Mouse (Mus musculus) bone marrow, adult 2 months (tissue): ENCODE results near the gene Serpinb9b.

Experiments used
- CTCF ChIP-seq: fragments of 200-500 bp; IDR thresholded peaks from 2 replicates; pipeline ENCODE4 v1.5.1; 2011; ENCODE audit warnings: low read length, control low read depth; ENCODE audit not compliant: control insufficient read depth, insufficient read depth
- POLR2A ChIP-seq: fragments of 200-500 bp; IDR thresholded peaks from 2 replicates; pipeline ENCODE4 v1.6.1; 2011; ENCODE audit warnings: low read depth, mild to moderate bottlenecking, control low read depth, low read length, borderline replicate concordance; ENCODE audit not compliant: control insufficient read depth

GRCm38 (mm10) chr13:33067387-33067977 lies 40.3 kb downstream of the Serpinb9b start:
- TF ChIP-seq POLR2A (no peak), CTCF (no peak)
